Mouse (Mus musculus) forebrain, embryonic 13.5 days (tissue): ENCODE measurements at regions not wholly inside any gene's neighbourhood (a gene's known extent, or its start where the extent isn't known, plus 50 kb on each side); places are given as distances from the start of the nearest gene placed in this dataset.
A peak's percentile ranks its signal among the peaks of the same experiment; 100 is the strongest.
"Not testable (repeated sequence)": the region's sequence is repeated elsewhere in the genome, so short reads cannot be mapped to it uniquely, and the experiment has no call there.

Experiments
- ATAC-seq: fragments of 200-750 bp; cut with Nextera tagmentation; 2 replicates; pipeline ENCODE4 v1.8.0; 2017
- H3K27ac ChIP-seq: fragments of 300-500 bp; sonication (generic); 2 replicates; pipeline ENCODE4 v1.5.1; 2015; ENCODE audit warnings: inconsistent platforms, mild to moderate bottlenecking, moderate library complexity
- H3K27me3 ChIP-seq: fragments of 300-500 bp; sonication (generic); 2 replicates; pipeline ENCODE4 v1.6.1; 2015; ENCODE audit warnings: mild to moderate bottlenecking, inconsistent platforms
- H3K36me3 ChIP-seq: fragments of 300-500 bp; sonication (generic); 2 replicates; pipeline ENCODE4 v1.6.1; 2015; ENCODE audit warnings: mild to moderate bottlenecking, inconsistent platforms; ENCODE audit not compliant: poor library complexity, severe bottlenecking
- H3K4me1 ChIP-seq: fragments of 300-500 bp; sonication (generic); 2 replicates; pipeline ENCODE4 v1.6.1; 2015; ENCODE audit warnings: inconsistent platforms
- H3K4me2 ChIP-seq: fragments of 300-500 bp; sonication (generic); 2 replicates; pipeline ENCODE4 v1.6.1; 2015; ENCODE audit warnings: inconsistent platforms, mild to moderate bottlenecking, moderate library complexity
- H3K4me3 ChIP-seq: fragments of 300-500 bp; sonication (generic); 2 replicates; pipeline ENCODE4 v1.5.1; 2015; ENCODE audit warnings: mild to moderate bottlenecking, inconsistent platforms
- H3K9ac ChIP-seq: fragments of 300-500 bp; sonication (generic); 2 replicates; pipeline ENCODE4 v1.6.1; 2015; ENCODE audit warnings: mild to moderate bottlenecking, inconsistent platforms
- H3K9me3 ChIP-seq: fragments of 300-500 bp; sonication (generic); replicated peaks from 2 replicates; pipeline ENCODE4 v1.6.1; 2016; ENCODE audit warnings: inconsistent platforms
- WGBS: fragments of 180-500 bp; shearing (Covaris S2); methylation state at CpG from one replicate; pipeline ENCODE4 v1.1.7; 2015; 5-methylcytosine and 5-hydroxymethylcytosine counted together

DNA sequence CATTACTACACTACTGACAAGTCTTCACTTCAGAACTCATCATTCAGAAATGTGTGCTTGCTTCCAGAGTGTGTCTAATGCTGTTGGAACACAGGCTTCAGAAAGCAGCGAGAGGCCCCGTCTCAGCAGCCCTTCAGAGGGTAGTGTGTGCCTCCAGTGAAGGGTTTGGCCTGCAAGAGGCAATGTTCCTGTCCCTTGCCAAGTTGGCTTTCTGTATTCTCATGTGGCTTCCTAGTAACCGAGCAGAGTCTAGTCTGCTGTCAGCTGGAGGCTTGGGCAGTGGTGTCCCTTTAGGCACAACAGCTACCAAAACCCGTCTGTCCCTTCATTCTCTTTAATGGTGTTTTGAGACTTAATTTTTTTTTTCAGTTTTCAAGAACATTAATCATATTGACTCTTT, 173.3 kb upstream of the Col8a1 start:
- Histone ChIP-seq H3K27me3 (no peaks in the 10 kb centered on the region), H3K4me2 (no peak overlapping the region), H3K36me3 (no peaks in the 10 kb centered on the region), H3K4me3 (no peak overlapping the region), H3K4me1 (peaks cover 3% of the 10 kb centered on the region; the same call in 1 of the 2 replicates), H3K9me3 (no peaks in the 10 kb centered on the region), H3K27ac (no peak overlapping the region), H3K9ac (no peak overlapping the region)
- no peak for ATAC-seq
- 88% methylated on average over 4 of the region's 4 CpGs for WGBS

DNA sequence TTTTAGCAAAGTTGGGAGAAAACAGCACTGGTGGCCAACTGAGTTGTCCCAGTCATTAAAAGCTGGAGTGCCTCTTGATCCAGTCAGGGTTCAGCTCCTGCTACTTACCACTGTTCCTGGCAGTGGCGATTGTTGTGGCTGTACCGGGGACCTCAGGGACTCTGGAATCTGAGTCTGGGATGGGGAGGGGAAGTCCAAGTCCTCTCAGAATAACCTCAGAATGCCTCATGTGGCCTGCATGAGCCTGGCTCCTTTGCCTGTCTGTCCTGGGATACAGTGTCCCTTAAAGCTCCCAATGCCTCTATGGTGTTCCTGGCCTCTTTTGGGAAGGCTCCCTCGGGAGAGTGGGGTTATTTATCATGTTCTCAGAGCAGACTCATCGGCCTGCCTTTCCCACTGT, 173.8 kb upstream of the Col8a1 start:
- WGBS: 69% methylated on average over 4 of the region's 4 CpGs
- H3K9me3 ChIP-seq: no peaks in the 10 kb centered on the region
- H3K27me3 ChIP-seq: no peaks in the 10 kb centered on the region
- no peaks in the 10 kb centered on the region for H3K36me3 ChIP-seq
- no peak overlapping the region for H3K4me2 ChIP-seq
- H3K9ac ChIP-seq: no peak overlapping the region
- ATAC-seq: no peak
- no peak overlapping the region for H3K4me3 ChIP-seq
- H3K4me1 ChIP-seq: peaks cover 3% of the 10 kb centered on the region; the same call in 1 of the 2 replicates
- H3K27ac ChIP-seq: no peak overlapping the region

- Histone ChIP-seq H3K4me2 (no peak overlapping the region), H3K27ac (no peak overlapping the region), H3K4me3 (no peak overlapping the region), H3K9me3 (no peaks in the 10 kb centered on the region), H3K4me1 (peaks cover 3% of the 10 kb centered on the region; the same call in 1 of the 2 replicates), H3K36me3 (no peaks in the 10 kb centered on the region), H3K9ac (no peak overlapping the region), H3K27me3 (no peaks in the 10 kb centered on the region)
- ATAC-seq: no peak
- WGBS: 83% methylated on average over 12 of the region's 12 CpGs
These were observed 174.7 kb upstream of the Col8a1 start for GRCm38 (mm10) chr16:57929151-57929764.

- Histone ChIP-seq H3K4me1 (no peaks in the 10 kb centered on the region), H3K27me3 (no peaks in the 10 kb centered on the region), H3K27ac (no peak overlapping the region), H3K9ac (no peak overlapping the region), H3K9me3 (no peaks in the 10 kb centered on the region), H3K4me3 (no peak overlapping the region), H3K36me3 (no peaks in the 10 kb centered on the region), H3K4me2 (no peak overlapping the region)
- no peak for ATAC-seq
- 22% methylated on average over 6 of the region's 6 CpGs for WGBS
These were observed 190.9 kb upstream of the Col8a1 start for GRCm38 (mm10) chr16:57945404-57945803.

GRCm38 (mm10) chr16:57947309-57947708, 192.8 kb upstream of the Col8a1 start:
- Histone ChIP-seq H3K27ac (no peak overlapping the region), H3K9ac (no peak overlapping the region), H3K4me3 (no peak overlapping the region), H3K36me3 (no peaks in the 10 kb centered on the region), H3K9me3 (no peaks in the 10 kb centered on the region), H3K4me1 (no peaks in the 10 kb centered on the region), H3K4me2 (no peak overlapping the region), H3K27me3 (no peaks in the 10 kb centered on the region)
- 40% methylated on average over 3 of the region's 3 CpGs for WGBS
- ATAC-seq: no peak

DNA sequence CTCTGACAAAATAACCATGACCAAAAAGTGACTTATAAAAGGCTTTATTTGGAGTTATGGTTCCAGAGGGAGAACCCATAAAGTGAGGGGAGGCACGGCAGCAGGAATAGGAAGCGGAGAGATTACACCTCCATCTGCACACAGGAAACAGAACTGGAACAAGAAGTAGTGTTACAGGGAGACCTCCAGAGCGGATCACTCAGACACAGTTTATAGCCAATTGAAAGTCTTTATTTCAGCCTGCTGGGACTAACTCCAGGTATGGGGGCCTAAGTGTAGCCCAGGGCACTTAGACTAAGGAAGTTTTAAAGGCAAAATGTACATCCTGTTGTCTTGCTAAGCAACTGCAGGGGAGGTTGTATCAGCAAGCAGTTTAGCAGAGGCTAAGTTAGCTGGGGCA, 195.1 kb upstream of the Col8a1 start:
- ATAC-seq: no peak
- H3K36me3 ChIP-seq: no peaks in the 10 kb centered on the region
- H3K27me3 ChIP-seq: no peaks in the 10 kb centered on the region
- H3K9ac ChIP-seq: no peak overlapping the region
- H3K4me1 ChIP-seq: no peaks in the 10 kb centered on the region
- H3K4me2 ChIP-seq: no peak overlapping the region
- H3K27ac ChIP-seq: no peak overlapping the region
- 95% methylated on average over 3 of the region's 3 CpGs for WGBS
- no peak overlapping the region for H3K4me3 ChIP-seq
- H3K9me3 ChIP-seq: no peaks in the 10 kb centered on the region

DNA sequence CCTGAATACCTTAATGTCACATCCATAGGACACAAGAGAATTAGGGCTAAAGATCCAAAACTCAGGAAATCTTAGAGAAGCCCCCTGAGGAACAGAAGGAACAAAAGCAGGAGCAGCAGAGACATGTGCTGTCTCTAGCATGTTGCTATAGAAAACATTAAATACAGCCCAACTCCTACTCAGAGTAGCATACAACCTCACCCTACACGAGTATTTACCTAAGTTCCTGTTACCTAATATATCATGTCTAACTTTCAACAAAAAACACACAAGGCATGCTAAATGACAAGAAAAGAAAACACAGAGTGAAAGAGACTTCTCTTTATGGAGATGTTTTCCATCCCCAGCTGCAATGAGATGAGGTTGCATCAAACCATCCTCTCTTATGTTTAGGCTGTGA, 216.4 kb upstream of the Col8a1 start:
- H3K36me3 ChIP-seq: no peaks in the 10 kb centered on the region
- H3K27me3 ChIP-seq: no peaks in the 10 kb centered on the region
- H3K27ac ChIP-seq: no peak overlapping the region
- no peak for ATAC-seq
- no peak overlapping the region for H3K9ac ChIP-seq
- WGBS: 75% methylated on average over 1 of the region's 1 CpGs
- H3K4me2 ChIP-seq: no peak overlapping the region
- no peaks in the 10 kb centered on the region for H3K9me3 ChIP-seq
- H3K4me3 ChIP-seq: no peak overlapping the region
- no peaks in the 10 kb centered on the region for H3K4me1 ChIP-seq

DNA sequence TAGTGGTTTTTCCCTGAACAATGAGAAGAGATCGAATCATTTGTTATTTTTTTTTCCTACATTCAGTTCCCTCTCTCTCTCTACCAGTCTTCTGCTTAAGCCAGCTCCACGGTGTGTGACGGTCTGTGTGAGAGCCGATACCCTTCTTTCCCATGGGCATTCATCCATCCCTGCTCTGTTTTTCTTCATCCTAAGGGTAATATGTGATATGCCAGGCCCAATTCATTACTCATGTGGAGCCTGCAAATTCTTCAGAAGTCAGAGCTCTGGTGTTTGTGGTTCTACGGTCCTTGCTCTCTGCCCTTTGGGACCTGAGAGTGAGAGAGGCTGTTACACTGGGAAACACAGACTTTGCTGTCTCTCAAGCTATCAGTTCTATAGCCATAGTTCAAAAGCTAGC, 229.6 kb upstream of the Col8a1 start:
- ATAC-seq: no peak
- H3K4me1 ChIP-seq: no peaks in the 10 kb centered on the region
- 90% methylated on average over 5 of the region's 5 CpGs for WGBS

DNA sequence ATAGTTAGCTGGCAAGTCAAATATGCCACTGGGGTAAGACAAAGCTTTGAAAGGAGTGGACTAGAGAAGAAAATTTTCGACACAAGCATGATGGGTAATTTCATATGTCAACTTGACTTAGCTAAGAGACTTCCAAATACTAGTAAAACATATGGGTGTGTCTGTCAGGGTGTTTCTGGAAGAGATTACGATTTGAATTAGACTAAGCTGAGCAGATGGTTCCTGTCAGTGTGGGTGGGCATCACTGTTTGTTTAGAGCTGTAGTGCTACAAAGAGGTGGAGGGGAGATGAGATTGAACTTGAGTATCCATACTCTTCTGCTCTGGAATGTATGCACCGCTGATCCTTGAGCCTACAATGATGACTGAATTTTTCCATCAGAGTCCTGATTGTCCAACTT, 251.2 kb upstream of the Col8a1 start:
- Histone ChIP-seq H3K27ac (no peak overlapping the region), H3K4me1 (no peaks in the 10 kb centered on the region), H3K27me3 (no peaks in the 10 kb centered on the region), H3K36me3 (no peaks in the 10 kb centered on the region), H3K9me3 (no peaks in the 10 kb centered on the region), H3K4me2 (no peak overlapping the region), H3K4me3 (no peak overlapping the region), H3K9ac (no peak overlapping the region)
- peak; percentile 58; the same call in 1 of the 2 replicates for ATAC-seq
- 82% methylated on average over 3 of the region's 3 CpGs for whole genome bisulfite sequencing

More for the DNA sequence above, 229.6 kb upstream of the Col8a1 start:
- H3K9me3 ChIP-seq: no peaks in the 10 kb centered on the region
- H3K4me2 ChIP-seq: no peak overlapping the region
- no peak overlapping the region for H3K27ac ChIP-seq
- no peaks in the 10 kb centered on the region for H3K27me3 ChIP-seq
- no peak overlapping the region for H3K9ac ChIP-seq
- no peak overlapping the region for H3K4me3 ChIP-seq
- H3K36me3 ChIP-seq: no peaks in the 10 kb centered on the region

DNA sequence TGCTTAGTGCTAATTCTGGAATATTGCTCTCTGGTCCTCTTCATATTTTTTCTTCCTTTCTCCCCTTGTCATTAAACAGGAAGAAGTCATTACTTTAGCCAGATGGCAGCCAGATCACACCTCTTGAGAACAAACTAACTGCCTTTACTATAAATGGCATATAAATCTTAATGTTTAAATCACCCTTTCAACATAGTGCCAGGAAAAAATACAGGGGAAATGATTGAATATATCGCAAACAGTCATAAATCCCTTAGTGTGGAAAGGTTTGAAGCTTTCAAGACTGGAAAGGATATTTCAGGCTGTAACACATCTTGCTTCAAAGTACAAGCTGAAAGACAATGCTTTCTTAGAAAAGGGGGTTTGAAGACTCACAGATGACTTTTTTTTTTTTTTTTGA, 259.0 kb upstream of the Col8a1 start:
- H3K27me3 ChIP-seq: no peaks in the 10 kb centered on the region
- H3K27ac ChIP-seq: no peak overlapping the region
- no peak overlapping the region for H3K9ac ChIP-seq
- WGBS: 88% methylated on average over 1 of the region's 1 CpGs
- ATAC-seq: no peak
- H3K4me1 ChIP-seq: no peaks in the 10 kb centered on the region
- no peak overlapping the region for H3K4me3 ChIP-seq
- H3K9me3 ChIP-seq: no peaks in the 10 kb centered on the region
- H3K36me3 ChIP-seq: no peaks in the 10 kb centered on the region
- no peak overlapping the region for H3K4me2 ChIP-seq

DNA sequence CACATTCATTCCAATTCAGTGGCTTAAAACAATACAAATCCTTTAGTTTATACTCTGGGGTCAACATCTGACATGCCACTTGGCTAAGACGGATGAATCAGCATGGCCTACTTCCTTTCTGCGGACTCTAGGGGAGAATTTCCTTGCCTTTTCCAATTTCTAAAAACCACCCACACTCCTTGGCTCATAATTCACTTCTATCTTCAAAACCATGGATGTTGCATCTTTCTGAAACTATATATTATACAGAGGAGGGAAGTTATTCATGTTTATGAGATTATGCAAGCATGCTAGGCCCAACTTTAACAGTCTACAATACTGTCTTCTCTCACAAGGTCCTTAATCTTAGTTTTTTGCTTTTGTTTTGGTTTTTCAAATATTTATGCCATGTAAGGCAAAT, 273.0 kb upstream of the Col8a1 start:
- WGBS: 86% methylated on average over 2 of the region's 2 CpGs
- no peak overlapping the region for H3K4me2 ChIP-seq
- no peaks in the 10 kb centered on the region for H3K36me3 ChIP-seq
- H3K4me1 ChIP-seq: no peaks in the 10 kb centered on the region
- no peak overlapping the region for H3K27ac ChIP-seq
- H3K4me3 ChIP-seq: no peak overlapping the region
- no peak for ATAC-seq
- H3K9me3 ChIP-seq: no peaks in the 10 kb centered on the region
- no peaks in the 10 kb centered on the region for H3K27me3 ChIP-seq
- H3K9ac ChIP-seq: no peak overlapping the region

GRCm38 (mm10) chr16:58028541-58028940, 274.0 kb upstream of the Col8a1 start:
- H3K27ac ChIP-seq, H3K36me3 ChIP-seq, H3K4me2 ChIP-seq, H3K4me3 ChIP-seq, H3K27me3 ChIP-seq, H3K9ac ChIP-seq, ATAC-seq, H3K9me3 ChIP-seq, H3K4me1 ChIP-seq: not testable (repeated sequence)
- WGBS: 81% methylated on average over 1 of the region's 1 CpGs

- Histone ChIP-seq H3K27ac (no peak overlapping the region), H3K4me3 (no peak overlapping the region)
- ATAC-seq: peak; percentile 33; the same call in 1 of the 2 replicates
These were observed 275.1 kb upstream of the Col8a1 start for GRCm38 (mm10) chr16:58029674-58030073.

More at GRCm38 (mm10) chr16:58029674-58030073, 275.1 kb upstream of the Col8a1 start:
- H3K4me1 ChIP-seq: no peaks in the 10 kb centered on the region
- H3K4me2 ChIP-seq: no peak overlapping the region
- H3K27me3 ChIP-seq: no peaks in the 10 kb centered on the region
- WGBS: 86% methylated on average over 5 of the region's 5 CpGs
- no peak overlapping the region for H3K9ac ChIP-seq
- no peaks in the 10 kb centered on the region for H3K36me3 ChIP-seq
- H3K9me3 ChIP-seq: no peaks in the 10 kb centered on the region
